In the genomic region with DNA sequence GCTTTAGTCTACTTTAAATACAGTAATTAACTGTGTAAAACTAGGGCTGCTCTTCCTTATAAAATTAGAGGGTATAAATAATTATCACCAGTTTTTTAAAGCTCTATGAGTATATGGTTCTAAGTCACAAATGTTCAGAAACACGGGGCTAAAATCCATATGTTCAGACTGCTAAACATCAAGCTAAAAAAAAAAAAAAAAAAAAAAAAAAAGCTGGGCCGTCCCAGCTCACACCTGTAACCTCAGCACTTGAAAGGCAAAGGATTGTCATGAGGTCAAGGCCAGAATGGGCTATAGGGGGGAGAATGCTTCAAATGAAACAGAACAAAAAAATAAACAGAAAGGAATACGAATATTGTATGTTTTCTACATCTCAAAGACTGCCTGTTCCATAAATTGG, we compare ENCODE assay signal across 8 mouse cellular contexts. TPM values are rescaled to one million over a fixed set of nuclear protein-coding genes. Genes with fewer than 3 reads are reported as not detected.
DNase-seq lines count a peak whose midpoint lies in the region; ATAC-seq and TF ChIP-seq lines count a peak whose summit lies in the region.

No protein-coding gene starts in this region.

- peak overlapping the region; percentile 57 for H3K4me2 ChIP-seq in lung, embryonic 14.5 days
- peak overlapping the region; percentile 40 for H3K4me2 ChIP-seq in embryonic facial prominence, embryonic 15.5 days (replicated peaks)
- peak overlapping the region; percentile 59 for H3K4me2 ChIP-seq in neural tube, embryonic 15.5 days

- no peaks in the 10 kb centered on the region for H3K4me1 ChIP-seq in lung, embryonic 14.5 days (ENCODE audit: insufficient read depth)
- peaks cover 5% of the 10 kb centered on the region for H3K4me1 ChIP-seq in embryonic facial prominence, embryonic 15.5 days
- 0 out of 2 replicates have a peak, but pooled peaks cover 5% of the 10 kb centered on the region for H3K4me1 ChIP-seq in limb, embryonic 10.5 days
- H3K4me1 ChIP-seq in neural tube, embryonic 15.5 days, result 0 out of 2 replicates have a peak, but pooled peaks cover 4% of the 10 kb centered on the region

- H3K36me3 ChIP-seq in lung, embryonic 14.5 days (ENCODE audit: insufficient read depth), result no peaks in the 10 kb centered on the region
- no peaks in the 10 kb centered on the region for H3K36me3 ChIP-seq in embryonic facial prominence, embryonic 15.5 days
- peaks cover 7% of the 10 kb centered on the region; the same call in 1 of the 2 replicates for H3K36me3 ChIP-seq in limb, embryonic 10.5 days
- H3K36me3 ChIP-seq in neural tube, embryonic 15.5 days, result no peaks in the 10 kb centered on the region

- WGBS in lung, embryonic 14.5 days, result 15% methylated on average over 3 of the region's 3 CpGs
- WGBS in embryonic facial prominence, embryonic 15.5 days, result 9% methylated on average over 3 of the region's 3 CpGs
- 12% methylated on average over 3 of the region's 3 CpGs for WGBS in limb, embryonic 10.5 days
- WGBS in neural tube, embryonic 15.5 days, result 14% methylated on average over 3 of the region's 3 CpGs

- H3K4me3 ChIP-seq in lung, embryonic 14.5 days (ENCODE audit: low read depth, low read length), result peak overlapping the region; percentile 56
- peak overlapping the region; percentile 62 for H3K4me3 ChIP-seq in embryonic facial prominence, embryonic 15.5 days (replicated peaks)
- peak overlapping the region; percentile 65 for H3K4me3 ChIP-seq in limb, embryonic 10.5 days
- peak overlapping the region; percentile 58 for H3K4me3 ChIP-seq in neural tube, embryonic 15.5 days (replicated peaks)

- H3K27ac ChIP-seq in lung, embryonic 14.5 days (ENCODE audit: low read depth), result no peak overlapping the region
- no peak overlapping the region for H3K27ac ChIP-seq in embryonic facial prominence, embryonic 15.5 days (replicated peaks)
- H3K27ac ChIP-seq in limb, embryonic 10.5 days, result peak overlapping the region; percentile 86; the same call in 1 of the 2 replicates
- no peak overlapping the region for H3K27ac ChIP-seq in neural tube, embryonic 15.5 days (replicated peaks)

- no peaks in the 10 kb centered on the region for H3K27me3 ChIP-seq in lung, embryonic 14.5 days (ENCODE audit: insufficient read depth, low read length)
- no peaks in the 10 kb centered on the region for H3K27me3 ChIP-seq in embryonic facial prominence, embryonic 15.5 days
- H3K27me3 ChIP-seq in limb, embryonic 10.5 days (ENCODE audit: low read depth, poor library complexity, severe bottlenecking), result peaks cover 30% of the 10 kb centered on the region
- H3K27me3 ChIP-seq in neural tube, embryonic 15.5 days (replicated peaks), result no peaks in the 10 kb centered on the region

- DNase-seq in lung, embryonic 14.5 days, result no peak
- DNase-seq in lung, postnatal 36 days, result no peak
- DNase-seq in limb, embryonic 10.5 days (ENCODE audit: low spot score), result no peak
- no peak for DNase-seq in natural killer cell, adult 2 months (ENCODE audit: low spot score in 2 of 2)
- no peak for DNase-seq in urinary bladder, postnatal 36 days (ENCODE audit: low spot score in 2 of 2)

- no peaks in the 10 kb centered on the region for H3K9me3 ChIP-seq in lung, embryonic 14.5 days (ENCODE audit: low read depth, low read length)
- no peaks in the 10 kb centered on the region for H3K9me3 ChIP-seq in embryonic facial prominence, embryonic 15.5 days (replicated peaks)
- no peaks in the 10 kb centered on the region for H3K9me3 ChIP-seq in limb, embryonic 10.5 days (replicated peaks)
- H3K9me3 ChIP-seq in neural tube, embryonic 15.5 days (replicated peaks), result no peaks in the 10 kb centered on the region

- peak overlapping the region; percentile 53 for H3K9ac ChIP-seq in lung, embryonic 14.5 days
- H3K9ac ChIP-seq in embryonic facial prominence, embryonic 15.5 days, result peak overlapping the region; percentile 35
- peak overlapping the region; percentile 44; the same call in 1 of the 2 replicates for H3K9ac ChIP-seq in neural tube, embryonic 15.5 days (replicated peaks)

- TF ChIP-seq CTCF in lung, embryonic 14.5 days (IDR thresholded peaks at IDR 0.05; ENCODE audit: low read depth), result no peak

- no peak for ATAC-seq in lung, embryonic 14.5 days (ENCODE audit: insufficient read depth)
- ATAC-seq in embryonic facial prominence, embryonic 15.5 days (ENCODE audit: insufficient number of reproducible peaks, low FRiP score, low TSS enrichment, low read depth), result no peak
- ATAC-seq in neural tube, embryonic 15.5 days (ENCODE audit: low FRiP score), result no peak
- ATAC-seq in megakaryocyte-erythroid progenitor cell, adult 5-6 weeks (replicated peaks; ENCODE audit: low FRiP score, low TSS enrichment, poor library complexity, severe bottlenecking), result no peak

RNA-seq across cellular contexts. Expression of a gene that starts 0.9 kb away (rescaled TPM):
- polyA plus RNA-seq in lung, embryonic 14.5 days (2014; fragmentation: Nextera tagmentation; extraction: Ambion mirVana), result 62.7 and 63.0 TPM in 2 replicates
- 56.8 and 57.0 TPM in 2 replicates for polyA plus RNA-seq in embryonic facial prominence, embryonic 15.5 days (2015; fragmentation: Nextera tagmentation; extraction: Ambion mirVana)
- polyA plus RNA-seq in limb, embryonic 10.5 days (2016; fragmentation: Nextera tagmentation; extraction: Ambion mirVana), result 41.6 and 51.5 TPM in 2 replicates
- 20.0 and 28.4 TPM in 2 replicates for polyA plus RNA-seq in neural tube, embryonic 15.5 days (2015; fragmentation: Nextera tagmentation; extraction: Ambion mirVana)
- 31.2 and 35.0 TPM in 2 replicates for total RNA-seq in megakaryocyte-erythroid progenitor cell, adult 5-6 weeks (2014; fragmentation: Nextera tagmentation)
- total RNA-seq in megakaryocyte-erythroid progenitor cell, adult 5-6 weeks (2017), result 56.0 and 58.2 TPM in 2 replicates

RNA-seq across cellular contexts. Expression of a gene that starts 4.7 kb away (rescaled TPM):
- 327 and 365 TPM in 2 replicates for polyA plus RNA-seq in lung, embryonic 14.5 days (2014; fragmentation: Nextera tagmentation; extraction: Ambion mirVana)
- 330 and 354 TPM in 2 replicates for polyA plus RNA-seq in embryonic facial prominence, embryonic 15.5 days (2015; fragmentation: Nextera tagmentation; extraction: Ambion mirVana)
- 335 and 385 TPM in 2 replicates for polyA plus RNA-seq in limb, embryonic 10.5 days (2016; fragmentation: Nextera tagmentation; extraction: Ambion mirVana)
- polyA plus RNA-seq in neural tube, embryonic 15.5 days (2015; fragmentation: Nextera tagmentation; extraction: Ambion mirVana), result 449 and 530 TPM in 2 replicates
- total RNA-seq in megakaryocyte-erythroid progenitor cell, adult 5-6 weeks (2014; fragmentation: Nextera tagmentation), result 416 and 431 TPM in 2 replicates
- total RNA-seq in megakaryocyte-erythroid progenitor cell, adult 5-6 weeks (2017), result 539 and 567 TPM in 2 replicates

RNA-seq across cellular contexts. Expression of a gene that starts 16.3 kb away (rescaled TPM):
- polyA plus RNA-seq in lung, embryonic 14.5 days (2014; fragmentation: Nextera tagmentation; extraction: Ambion mirVana), result 34.4 TPM in 2 replicates
- 20.4 and 21.2 TPM in 2 replicates for polyA plus RNA-seq in embryonic facial prominence, embryonic 15.5 days (2015; fragmentation: Nextera tagmentation; extraction: Ambion mirVana)
- 27.4 and 34.6 TPM in 2 replicates for polyA plus RNA-seq in limb, embryonic 10.5 days (2016; fragmentation: Nextera tagmentation; extraction: Ambion mirVana)
- polyA plus RNA-seq in neural tube, embryonic 15.5 days (2015; fragmentation: Nextera tagmentation; extraction: Ambion mirVana), result 9.5 and 11.8 TPM in 2 replicates
- total RNA-seq in megakaryocyte-erythroid progenitor cell, adult 5-6 weeks (2014; fragmentation: Nextera tagmentation), result 3.3 and 4.8 TPM in 2 replicates
- total RNA-seq in megakaryocyte-erythroid progenitor cell, adult 5-6 weeks (2017), result 3.1 and 3.3 TPM in 2 replicates
